Mouse (Mus musculus) kidney, adult 8-10 months (tissue): Measurements from ENCODE around the gene Epb41l1.

Experiments used
- DNase-seq, 2 experiments: peaks; one replicate each; pipeline ENCODE4 v3.0.0; 2022

The Epb41l1 gene

GRCm38 (mm10) chr2:156425618-156426017 lies 4.9 kb downstream of the Epb41l1 start:
- no peak for DNase-seq

GRCm38 (mm10) chr2:156426151-156426550 lies 5.4 kb downstream of the Epb41l1 start:
- no peak for DNase-seq

- DNase-seq = peak; percentile 60 to 72
Measured at GRCm38 (mm10) chr2:156429836-156430235, 9.1 kb downstream of the Epb41l1 start.

GRCm38 (mm10) chr2:156430326-156430725 lies 9.6 kb downstream of the Epb41l1 start:
- no peak for DNase-seq

GRCm38 (mm10) chr2:156431409-156431808 lies 10.7 kb downstream of the Epb41l1 start:
- DNase-seq = no peak

GRCm38 (mm10) chr2:156432086-156432485 lies 11.4 kb downstream of the Epb41l1 start:
- no peak for DNase-seq

GRCm38 (mm10) chr2:156432874-156433868 lies 12.5 kb downstream of the Epb41l1 start:
- DNase-seq = peak; percentile 93 to 95

- DNase-seq = no peak
Measured at GRCm38 (mm10) chr2:156437637-156438036, 16.9 kb downstream of the Epb41l1 start.

- DNase-seq = peak; percentile 45 to 53
Measured at GRCm38 (mm10) chr2:156439666-156440462, 19.2 kb downstream of the Epb41l1 start.

GRCm38 (mm10) chr2:156441909-156442308 lies 21.2 kb downstream of the Epb41l1 start:
- no peak for DNase-seq

- DNase-seq = no peak
Measured at GRCm38 (mm10) chr2:156443323-156443722, 22.6 kb downstream of the Epb41l1 start.

- no peak for DNase-seq
Measured at GRCm38 (mm10) chr2:156446489-156447035, 25.9 kb downstream of the Epb41l1 start.

GRCm38 (mm10) chr2:156447413-156448295 lies 26.9 kb downstream of the Epb41l1 start:
- DNase-seq = peak; percentile 59 to 82

- peak; percentile 45 to 55 for DNase-seq
Measured at GRCm38 (mm10) chr2:156451225-156452148, 30.8 kb downstream of the Epb41l1 start.

GRCm38 (mm10) chr2:156452149-156452536 lies 31.4 kb downstream of the Epb41l1 start:
- no peak for DNase-seq

GRCm38 (mm10) chr2:156453822-156454221 lies 33.1 kb downstream of the Epb41l1 start:
- peak; percentile 92 to 93 for DNase-seq

GRCm38 (mm10) chr2:156455508-156456108 lies 34.9 kb downstream of the Epb41l1 start:
- DNase-seq = no peak

GRCm38 (mm10) chr2:156456386-156457342 lies 36.0 kb downstream of the Epb41l1 start:
- no peak for DNase-seq

- DNase-seq = peak in 1 of 2 experiments; percentile 42
Measured at GRCm38 (mm10) chr2:156457343-156457717, 36.6 kb downstream of the Epb41l1 start.
